Mouse (Mus musculus) liver, embryonic 15.5 days (tissue): ENCODE data around the gene Brf1. TPM values are rescaled to one million over a fixed set of nuclear protein-coding genes. Genes with fewer than 3 reads are reported as not detected.

Source experiments
- ATAC-seq: fragments of 200-750 bp; cut with Nextera tagmentation; 2 replicates; pipeline ENCODE4 v1.8.0; 2017; ENCODE audit warnings: moderate number of reproducible peaks, mild to moderate bottlenecking, moderate library complexity; ENCODE audit not compliant: insufficient read depth
- H3K27ac ChIP-seq: fragments of 300-500 bp; sonication (generic); replicated peaks from 2 replicates; pipeline ENCODE4 v1.5.1; 2015; ENCODE audit warnings: mild to moderate bottlenecking, inconsistent platforms
- H3K27me3 ChIP-seq: fragments of 300-500 bp; sonication (generic); 2 replicates; pipeline ENCODE4 v1.6.1; 2015; ENCODE audit warnings: mild to moderate bottlenecking, inconsistent platforms
- H3K36me3 ChIP-seq: fragments of 300-500 bp; sonication (generic); replicated peaks from 2 replicates; pipeline ENCODE4 v1.6.1; 2015; ENCODE audit warnings: moderate library complexity, mild to moderate bottlenecking, inconsistent platforms
- H3K4me1 ChIP-seq: fragments of 300-500 bp; sonication (generic); replicated peaks from 2 replicates; pipeline ENCODE4 v1.6.1; 2015; ENCODE audit warnings: inconsistent platforms
- H3K4me2 ChIP-seq: fragments of 300-500 bp; sonication (generic); 2 replicates; pipeline ENCODE4 v1.6.1; 2015; ENCODE audit warnings: moderate library complexity, mild to moderate bottlenecking, inconsistent platforms
- H3K4me3 ChIP-seq: fragments of 300-500 bp; sonication (generic); replicated peaks from 2 replicates; pipeline ENCODE4 v1.5.1; 2015; ENCODE audit warnings: mild to moderate bottlenecking, inconsistent platforms
- H3K9ac ChIP-seq: fragments of 300-500 bp; sonication (generic); 2 replicates; pipeline ENCODE4 v1.6.1; 2015; ENCODE audit warnings: moderate library complexity, mild to moderate bottlenecking, inconsistent platforms
- H3K9me3 ChIP-seq: fragments of 300-500 bp; sonication (generic); replicated peaks from 2 replicates; pipeline ENCODE4 v1.6.1; 2016; ENCODE audit warnings: inconsistent platforms
- WGBS: fragments of 180-500 bp; shearing (Covaris S2); methylation state at CpG from one replicate; pipeline ENCODE4 v1.1.7; 2015; ENCODE audit warnings: mixed read lengths; ENCODE audit not compliant: insufficient replicate concordance; 5-methylcytosine and 5-hydroxymethylcytosine counted together
- polyA plus RNA-seq: library from polyadenylated mRNA; unstranded; fragments of >200 nt; fragmentation: Nextera tagmentation; extraction: Ambion mirVana; gene quantifications from 2 replicates; pipeline ENCODE4 v1.2.1, GENCODE M21; 2015

Brf1 gene
- polyA plus RNA-seq, 1 experiment from 2014 or later = 26.3 TPM

DNA sequence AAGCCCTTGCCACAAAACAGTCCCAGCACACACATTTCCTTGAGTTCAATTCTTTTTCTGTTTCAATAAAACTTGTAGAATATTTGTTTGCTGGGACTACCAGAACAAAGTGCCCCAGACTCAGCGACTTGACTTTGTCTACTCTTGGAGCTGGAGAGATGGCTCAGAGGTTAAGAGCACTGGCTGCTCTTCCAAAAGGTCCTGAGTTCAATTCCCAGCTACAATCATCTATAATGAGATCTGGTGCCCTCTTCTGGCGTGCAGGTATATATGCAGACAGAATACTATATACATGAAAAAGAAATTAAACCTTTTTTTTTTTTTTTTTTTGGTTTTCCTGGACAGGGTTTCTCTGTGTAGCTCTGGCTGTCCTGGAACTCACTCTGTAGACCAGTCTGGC, 2.2 kb upstream of the Brf1 start:
- peaks cover 31% of the 10 kb centered on the region for H3K4me1 ChIP-seq
- no peak overlapping the region for H3K9ac ChIP-seq
- ATAC-seq = no peak
- H3K27me3 ChIP-seq = peaks cover 9% of the 10 kb centered on the region; the same call in 1 of the 2 replicates
- no peaks in the 10 kb centered on the region for H3K9me3 ChIP-seq
- no peak overlapping the region for H3K27ac ChIP-seq
- 36% methylated on average over 2 of the region's 2 CpGs for WGBS
- no peak overlapping the region for H3K4me3 ChIP-seq
- no peak overlapping the region for H3K4me2 ChIP-seq
- no peaks in the 10 kb centered on the region for H3K36me3 ChIP-seq

GRCm38 (mm10) chr12:113001133-113001474, 600 bp upstream of the Brf1 start:
- Histone ChIP-seq H3K27ac (peak overlapping the region; percentile 81), H3K4me1 (peaks cover 43% of the 10 kb centered on the region), H3K4me3 (peak overlapping the region; percentile 96), H3K27me3 (peaks cover 9% of the 10 kb centered on the region; the same call in 1 of the 2 replicates), H3K9me3 (no peaks in the 10 kb centered on the region), H3K4me2 (peak overlapping the region; percentile 91), H3K9ac (peak overlapping the region; percentile 68), H3K36me3 (peaks cover 10% of the 10 kb centered on the region)
- peak; percentile 1 for ATAC-seq
- 4% methylated on average over 5 of the region's 5 CpGs for WGBS

DNA sequence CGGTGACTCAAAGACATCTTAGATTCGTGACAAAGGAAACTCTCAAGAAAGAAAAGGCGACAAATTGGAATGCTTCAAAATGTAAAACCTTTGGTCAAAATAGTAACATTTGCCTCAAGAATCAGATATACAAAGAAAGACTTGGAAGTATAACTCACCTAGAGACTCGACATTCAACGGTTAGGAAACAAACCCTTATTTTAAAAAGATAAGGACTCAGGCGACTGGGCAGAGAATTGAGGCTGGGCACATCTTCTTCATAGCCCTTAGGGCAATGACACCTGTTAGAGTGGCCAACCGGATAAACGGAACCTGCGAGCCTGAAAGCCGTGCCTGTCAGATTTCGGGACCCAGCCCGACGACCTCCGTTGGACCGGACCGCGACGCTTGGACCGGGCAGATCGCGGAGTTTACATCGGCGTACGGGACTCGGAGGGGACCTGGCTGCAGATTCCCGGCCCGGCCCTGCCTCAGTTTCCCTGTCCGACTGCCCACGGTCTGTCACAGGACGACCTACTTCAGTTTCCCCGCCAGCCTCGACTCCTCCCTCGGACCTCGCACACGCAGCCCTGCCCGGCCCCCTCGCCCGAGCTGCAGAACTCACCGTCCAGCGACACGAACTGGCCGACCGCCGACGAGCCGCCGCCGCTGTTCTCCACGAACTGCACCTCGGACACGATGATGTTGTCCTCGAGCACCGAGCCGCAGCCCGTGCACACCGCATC, 773 bp downstream of the Brf1 start:
- Histone ChIP-seq H3K4me1 (peaks cover 45% of the 10 kb centered on the region), H3K36me3 (peaks cover 19% of the 10 kb centered on the region), H3K27me3 (peaks cover 9% of the 10 kb centered on the region; the same call in 1 of the 2 replicates), H3K4me2 (peak overlapping the region; percentile 91), H3K9ac (peak overlapping the region; percentile 96), H3K9me3 (no peaks in the 10 kb centered on the region), H3K27ac (peak overlapping the region; percentile 99), H3K4me3 (peak overlapping the region; percentile 96)
- ATAC-seq = no peak
- under 1% methylated on average over 56 of the region's 56 CpGs for WGBS

GRCm38 (mm10) chr12:112994153-112994552, 6.4 kb downstream of the Brf1 start:
- no peak overlapping the region for H3K9ac ChIP-seq
- no peak overlapping the region for H3K4me3 ChIP-seq
- no peak for ATAC-seq
- H3K9me3 ChIP-seq = no peaks in the 10 kb centered on the region
- H3K36me3 ChIP-seq = peaks cover 53% of the 10 kb centered on the region
- no peak overlapping the region for H3K4me2 ChIP-seq
- WGBS = 43% methylated on average over 4 of the region's 4 CpGs
- no peaks in the 10 kb centered on the region for H3K27me3 ChIP-seq
- H3K4me1 ChIP-seq = peaks cover 43% of the 10 kb centered on the region
- H3K27ac ChIP-seq = no peak overlapping the region

- Histone ChIP-seq H3K4me2 (no peak overlapping the region), H3K9ac (no peak overlapping the region), H3K4me1 (peaks cover 21% of the 10 kb centered on the region), H3K27ac (no peak overlapping the region), H3K36me3 (peaks cover 68% of the 10 kb centered on the region), H3K4me3 (no peak overlapping the region), H3K27me3 (no peaks in the 10 kb centered on the region), H3K9me3 (no peaks in the 10 kb centered on the region)
- no peak for ATAC-seq
- whole genome bisulfite sequencing = 11% methylated on average over 2 of the region's 2 CpGs
These were observed 9.1 kb downstream of the Brf1 start for GRCm38 (mm10) chr12:112991444-112991843.

GRCm38 (mm10) chr12:112990706-112991405, 9.6 kb downstream of the Brf1 start:
- Histone ChIP-seq H3K27ac (no peak overlapping the region), H3K36me3 (peaks cover 70% of the 10 kb centered on the region), H3K4me1 (peaks cover 21% of the 10 kb centered on the region), H3K27me3 (no peaks in the 10 kb centered on the region), H3K4me2 (no peak overlapping the region), H3K4me3 (no peak overlapping the region), H3K9ac (no peak overlapping the region), H3K9me3 (no peaks in the 10 kb centered on the region)
- ATAC-seq = no peak
- 63% methylated on average over 5 of the region's 5 CpGs for WGBS

GRCm38 (mm10) chr12:112987877-112988276, 12.6 kb downstream of the Brf1 start:
- no peak for ATAC-seq
- no peak overlapping the region for H3K4me3 ChIP-seq
- no peaks in the 10 kb centered on the region for H3K27me3 ChIP-seq
- H3K36me3 ChIP-seq = peaks cover 84% of the 10 kb centered on the region
- 72% methylated on average over 6 of the region's 6 CpGs for WGBS
- no peak overlapping the region for H3K4me2 ChIP-seq
- no peak overlapping the region for H3K27ac ChIP-seq
- H3K9me3 ChIP-seq = no peaks in the 10 kb centered on the region
- H3K9ac ChIP-seq = no peak overlapping the region
- H3K4me1 ChIP-seq = peaks cover 11% of the 10 kb centered on the region

DNA sequence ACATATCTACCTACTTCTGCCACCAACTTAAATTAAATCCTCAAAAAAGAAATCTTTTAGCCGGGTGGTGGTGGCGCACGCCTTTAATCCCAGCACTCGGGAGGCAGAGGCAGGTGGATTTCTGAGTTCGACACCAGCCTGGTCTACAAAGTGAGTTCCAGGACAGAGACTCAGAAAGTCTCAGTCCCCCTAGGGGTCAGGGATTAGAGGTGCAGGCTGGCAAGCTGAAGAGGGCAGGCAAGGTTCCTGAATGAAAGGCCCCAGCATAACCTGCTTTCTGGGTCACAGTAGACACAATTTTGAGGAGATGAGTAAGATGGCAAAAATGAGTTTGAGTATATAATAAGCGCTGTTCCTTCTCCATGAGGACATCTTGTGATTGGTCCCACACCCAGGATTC, 15.2 kb downstream of the Brf1 start:
- Histone ChIP-seq H3K4me3 (no peak overlapping the region), H3K4me2 (no peak overlapping the region), H3K4me1 (peaks cover 4% of the 10 kb centered on the region; the same call in 1 of the 2 replicates), H3K27me3 (no peaks in the 10 kb centered on the region), H3K36me3 (peaks cover 87% of the 10 kb centered on the region), H3K27ac (no peak overlapping the region), H3K9me3 (no peaks in the 10 kb centered on the region), H3K9ac (no peak overlapping the region)
- WGBS = 81% methylated on average over 6 of the region's 6 CpGs
- ATAC-seq = no peak

DNA sequence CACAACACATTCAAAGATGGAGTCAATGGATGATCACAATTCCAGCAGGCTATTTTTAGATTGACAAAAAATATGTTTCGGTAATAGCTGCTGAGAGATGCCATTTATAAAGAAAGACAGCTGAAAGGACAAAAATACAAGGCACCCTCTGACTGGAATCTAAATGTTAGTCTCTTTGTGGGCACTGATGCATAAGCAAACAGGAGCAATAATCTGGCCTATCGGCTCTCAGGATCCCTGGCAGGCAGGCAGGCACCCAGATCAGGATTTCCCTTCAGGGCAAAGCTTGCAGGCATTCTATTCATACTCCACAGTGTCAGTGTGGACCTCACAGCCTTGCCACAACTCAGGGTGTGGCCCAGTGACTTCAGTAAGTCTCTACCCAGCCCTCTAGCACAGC, 18.5 kb downstream of the Brf1 start:
- peaks cover 94% of the 10 kb centered on the region for H3K36me3 ChIP-seq
- H3K9ac ChIP-seq = no peak overlapping the region
- no peak overlapping the region for H3K4me2 ChIP-seq
- no peaks in the 10 kb centered on the region for H3K27me3 ChIP-seq
- H3K27ac ChIP-seq = no peak overlapping the region
- no peak overlapping the region for H3K4me3 ChIP-seq
- peaks cover 7% of the 10 kb centered on the region for H3K4me1 ChIP-seq
- WGBS = 90% methylated on average over 2 of the region's 2 CpGs
- H3K9me3 ChIP-seq = no peaks in the 10 kb centered on the region
- ATAC-seq = no peak

DNA sequence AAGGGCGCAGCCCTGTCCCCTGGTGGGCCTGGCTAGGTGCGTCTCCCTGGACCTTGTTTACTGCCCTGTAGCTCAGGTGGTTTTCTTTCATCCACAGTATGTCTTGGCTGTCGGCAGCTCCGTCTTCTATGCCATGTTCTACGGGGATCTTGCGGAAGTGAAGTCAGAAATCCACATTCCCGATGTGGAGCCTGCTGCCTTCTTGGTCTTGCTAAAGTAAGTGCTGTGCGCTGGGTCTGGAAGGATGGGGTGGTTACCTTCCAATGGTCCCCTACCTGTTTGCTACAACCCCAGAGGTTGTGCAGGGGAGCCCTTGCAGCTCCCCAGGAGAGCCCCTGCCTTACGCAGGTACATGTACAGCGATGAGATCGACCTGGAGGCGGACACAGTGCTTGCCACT, 23.3 kb downstream of the Brf1 start:
- Histone ChIP-seq H3K4me1 (peaks cover 21% of the 10 kb centered on the region), H3K36me3 (peaks cover 75% of the 10 kb centered on the region), H3K9ac (peak overlapping the region; percentile 69), H3K4me3 (peak overlapping the region; percentile 74), H3K4me2 (peak overlapping the region; percentile 90), H3K27ac (peak overlapping the region; percentile 73), H3K9me3 (no peaks in the 10 kb centered on the region), H3K27me3 (no peaks in the 10 kb centered on the region)
- WGBS = 61% methylated on average over 12 of the region's 12 CpGs
- no peak for ATAC-seq

DNA sequence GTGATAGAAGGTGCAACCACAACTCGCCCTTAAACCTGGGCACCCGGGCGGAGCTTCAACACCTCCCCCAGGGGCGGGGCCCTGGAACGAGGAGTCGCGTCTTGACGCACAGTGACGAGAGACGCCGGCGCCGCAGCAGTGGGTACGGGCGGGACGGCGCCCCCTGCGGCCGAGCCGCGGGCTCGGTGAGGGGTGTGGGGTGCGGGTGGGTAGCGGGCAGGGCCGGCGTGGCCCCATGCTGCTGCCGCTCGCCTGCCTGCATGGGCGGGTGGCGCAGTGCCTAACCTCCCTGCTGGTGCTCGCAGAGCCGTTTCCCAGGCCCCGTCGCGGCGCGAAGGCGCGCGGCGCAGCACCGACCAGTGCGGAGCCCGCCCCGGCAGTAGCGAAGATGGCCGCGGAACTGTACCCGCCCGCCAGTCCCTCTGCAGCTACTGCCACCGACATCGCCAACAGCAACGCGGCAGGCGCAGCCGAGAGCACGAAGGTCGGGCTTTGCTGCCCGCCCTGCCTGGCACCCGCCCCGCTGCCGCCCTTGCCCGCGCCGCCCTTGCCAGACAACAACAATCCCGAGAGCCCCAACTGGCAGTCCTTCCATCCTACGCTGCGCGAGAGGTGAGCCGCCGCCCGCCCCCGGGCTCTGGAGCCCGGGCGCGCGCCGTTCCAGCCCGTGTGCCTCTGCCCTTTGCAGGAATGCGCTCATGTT, 24.0 kb downstream of the Brf1 start, which contains the start of gene Btbd6:
Btbd6 (plus strand) TSS at position 112 of the 703 bp plus-strand sequence.
- no peaks in the 10 kb centered on the region for H3K9me3 ChIP-seq
- peak; percentile 91 for ATAC-seq
- H3K27ac ChIP-seq = peak within 1 kb of the TSS; percentile 73
- peaks cover 21% of the 10 kb centered on the region for H3K4me1 ChIP-seq
- H3K36me3 ChIP-seq = peaks cover 75% of the 10 kb centered on the region
- H3K9ac ChIP-seq = peak within 1 kb of the TSS; percentile 69
- peak within 1 kb of the TSS; percentile 74 for H3K4me3 ChIP-seq
- H3K27me3 ChIP-seq = no peaks in the 10 kb centered on the region
- under 1% methylated on average over 72 of the region's 80 CpGs for WGBS
- peak within 1 kb of the TSS; percentile 90 for H3K4me2 ChIP-seq
